Mouse (Mus musculus) lung, adult 2 months (tissue): Measurements from ENCODE around the gene Psmd12.

Source experiments
- CTCF ChIP-seq: fragments of 200-500 bp; IDR thresholded peaks from 2 replicates; pipeline ENCODE4 v1.5.1; 2011; ENCODE audit warnings: mild to moderate bottlenecking, low read length, control low read depth; ENCODE audit not compliant: insufficient read depth
- POLR2A ChIP-seq: fragments of 200-500 bp; IDR thresholded peaks from 2 replicates; pipeline ENCODE4 v1.6.1; 2011; ENCODE audit warnings: low read depth, mild to moderate bottlenecking, control low read depth, low read length, borderline replicate concordance; ENCODE audit errors: extremely low read depth

DNA sequence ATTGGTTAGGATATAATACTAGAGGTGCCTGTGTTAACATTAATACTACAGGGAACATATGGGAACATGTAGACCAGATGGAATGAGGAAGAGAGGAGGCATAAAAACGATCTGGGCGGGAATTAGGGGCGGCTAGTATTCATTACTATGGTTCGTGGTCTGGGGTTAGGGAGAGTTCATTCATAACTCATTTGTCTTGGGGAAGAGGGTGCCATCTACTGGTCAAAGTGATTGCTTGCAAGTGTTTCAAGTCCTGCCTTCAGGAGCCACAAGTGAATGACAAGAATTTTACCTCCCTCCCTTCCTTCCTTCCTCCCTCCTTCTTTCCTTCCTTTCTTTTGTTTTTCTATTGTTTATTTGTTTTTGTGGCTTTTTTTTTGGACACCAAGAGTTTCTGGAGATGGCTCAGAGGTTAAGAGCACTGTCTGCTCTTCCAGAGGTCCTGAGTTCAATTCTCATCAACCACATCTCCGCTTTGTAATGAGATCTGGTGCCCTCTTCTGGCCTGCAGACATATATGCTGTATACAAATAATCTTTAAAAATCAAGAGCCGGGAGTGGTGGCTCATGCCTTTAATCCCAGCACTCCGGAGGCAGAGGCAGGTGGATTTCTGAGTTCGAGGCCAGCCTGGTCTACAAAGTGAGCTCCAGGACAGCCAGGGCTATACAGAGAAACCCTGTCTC, 6.0 kb upstream of the Psmd12 start:
- TF ChIP-seq POLR2A (no peak), CTCF (peak; percentile 67)
